Mouse (Mus musculus) hindlimb bud, embryonic 11.5 days (tissue): ENCODE results near the gene Lef1.

Experiments used
- DNase-seq: peaks from one replicate; pipeline ENCODE4 v3.0.0-alpha.2; 2012; ENCODE audit warnings: low read depth, low spot score; ENCODE audit errors: extremely low spot score

Gene Lef1

DNA sequence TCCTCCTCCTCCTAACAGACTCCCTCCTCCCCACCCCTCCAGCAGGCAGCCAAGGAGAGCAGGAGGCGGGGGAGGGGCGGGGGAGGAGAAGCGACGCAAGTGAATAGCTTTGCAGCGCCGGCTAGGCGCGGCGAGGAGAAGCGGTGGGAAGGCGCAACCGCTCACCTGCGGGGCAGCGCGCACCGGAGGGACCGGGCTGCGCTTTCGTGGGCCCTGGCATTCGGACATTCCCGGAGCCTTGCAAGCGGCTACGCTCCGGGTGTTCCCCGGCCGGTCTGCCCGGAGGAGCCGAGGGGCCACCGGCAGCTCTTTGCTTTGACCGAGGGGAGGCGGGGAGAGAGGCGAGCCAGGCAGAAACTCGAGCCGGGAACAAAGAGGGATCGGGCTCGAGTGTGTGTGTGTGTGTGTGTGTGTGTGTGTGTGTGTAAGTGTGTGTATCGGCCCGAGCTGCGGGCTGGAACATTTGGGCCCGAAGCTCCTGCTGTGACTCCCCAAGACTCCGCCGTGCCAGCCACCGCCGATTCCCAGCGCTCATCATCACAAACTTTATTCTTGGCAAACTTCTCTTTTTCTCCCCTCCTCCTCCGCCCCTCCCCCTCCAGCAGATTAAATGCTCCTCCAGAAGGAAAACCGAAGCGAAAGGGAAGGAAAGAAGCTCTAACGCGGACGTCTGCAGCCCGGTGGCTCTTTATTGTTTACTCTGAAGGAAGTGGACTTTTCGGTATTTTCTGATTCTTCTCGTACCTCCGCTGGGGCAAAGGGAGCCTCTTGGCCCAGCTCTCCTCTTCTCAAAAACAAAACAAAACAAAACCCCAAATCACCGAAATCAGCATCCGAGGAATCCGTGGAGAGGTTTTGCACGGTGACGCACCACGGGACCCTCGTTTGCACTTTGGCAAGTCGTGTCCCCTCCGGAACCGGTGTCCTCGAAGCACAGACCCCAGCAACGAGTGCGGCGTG lies at the start of gene Lef1:
Gene Lef1, plus strand, starts transcription at position 281 of the 960 bp plus-strand sequence.
- no peak for DNase-seq

DNA sequence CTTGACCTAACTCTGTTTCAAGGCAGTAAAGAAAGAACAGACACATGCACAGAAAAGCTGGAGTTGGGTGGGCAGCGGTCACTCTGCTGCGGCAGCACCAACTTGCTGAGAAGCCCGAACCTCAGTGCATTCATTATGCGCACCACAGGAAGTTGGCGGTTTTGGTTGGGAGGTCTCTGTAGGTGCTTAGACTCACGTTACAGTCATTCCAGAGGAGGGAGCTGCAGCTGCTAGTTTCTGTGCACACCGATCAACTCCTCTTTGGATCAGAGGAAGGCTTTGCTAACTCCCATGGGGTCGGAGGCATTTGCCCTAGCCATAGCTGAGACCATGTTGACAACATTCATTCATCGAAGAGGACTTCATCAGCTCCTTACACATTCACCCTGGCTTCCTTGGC lies 45.3 kb upstream of the Lef1 start:
- no peak for DNase-seq

DNA sequence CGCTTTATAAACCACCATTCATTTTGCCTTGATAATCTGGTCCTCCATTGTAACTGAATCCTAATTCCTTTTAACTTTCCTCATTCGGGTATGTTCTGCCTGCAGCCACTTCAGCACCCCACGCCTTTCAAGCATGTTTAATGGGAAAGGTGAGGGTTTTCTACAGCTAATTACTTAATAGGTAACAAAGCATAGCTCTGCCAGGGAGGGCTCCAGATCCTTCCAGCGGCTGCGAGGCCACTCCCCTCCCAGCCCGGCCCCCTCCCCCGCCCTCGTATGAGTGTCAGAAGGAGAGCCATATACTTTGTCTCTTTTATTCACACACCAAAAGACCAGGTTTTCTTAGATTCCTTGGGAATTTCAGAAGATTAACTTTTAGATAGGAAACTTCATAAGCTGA lies 44.1 kb upstream of the Lef1 start:
- no peak for DNase-seq

DNA sequence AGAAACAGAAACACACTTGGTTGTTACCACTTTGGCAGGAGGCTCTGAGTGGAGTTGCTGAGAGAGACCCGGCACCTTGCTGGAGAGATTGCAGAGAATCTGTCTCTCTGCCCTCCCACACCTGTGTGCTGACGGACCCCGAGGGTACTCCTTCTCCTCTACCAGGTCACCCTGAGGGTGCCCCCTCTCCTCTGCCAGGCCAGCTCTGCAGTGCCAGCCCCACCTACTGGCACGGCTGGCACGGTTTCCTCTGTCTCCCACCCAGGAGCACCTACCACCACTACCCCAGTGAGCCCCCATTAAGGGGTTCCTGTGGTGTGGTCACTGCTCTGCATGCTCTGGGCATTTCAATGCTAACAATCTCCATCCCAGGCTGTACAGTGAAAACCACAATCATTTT lies 42.3 kb upstream of the Lef1 start:
- DNase-seq, result no peak

DNA sequence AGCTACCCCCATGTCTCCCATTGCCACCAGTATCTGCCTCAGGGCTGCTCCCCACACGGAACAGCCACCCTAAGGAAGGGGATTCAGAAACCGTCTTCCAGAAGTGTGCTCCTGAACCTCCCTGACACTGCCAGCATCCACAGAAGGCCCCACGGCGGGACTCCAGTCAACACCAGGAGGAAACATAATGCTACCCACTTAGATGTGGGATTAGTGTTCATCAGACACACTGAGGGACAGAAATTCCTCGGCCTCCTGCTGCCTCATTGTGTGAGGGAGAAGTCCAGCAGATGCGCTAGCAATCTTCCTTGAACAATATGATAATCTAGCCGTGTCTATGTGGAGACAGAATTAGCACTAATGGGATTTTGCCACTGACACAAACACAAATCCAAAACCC lies 40.1 kb upstream of the Lef1 start:
- DNase-seq, result no peak

DNA sequence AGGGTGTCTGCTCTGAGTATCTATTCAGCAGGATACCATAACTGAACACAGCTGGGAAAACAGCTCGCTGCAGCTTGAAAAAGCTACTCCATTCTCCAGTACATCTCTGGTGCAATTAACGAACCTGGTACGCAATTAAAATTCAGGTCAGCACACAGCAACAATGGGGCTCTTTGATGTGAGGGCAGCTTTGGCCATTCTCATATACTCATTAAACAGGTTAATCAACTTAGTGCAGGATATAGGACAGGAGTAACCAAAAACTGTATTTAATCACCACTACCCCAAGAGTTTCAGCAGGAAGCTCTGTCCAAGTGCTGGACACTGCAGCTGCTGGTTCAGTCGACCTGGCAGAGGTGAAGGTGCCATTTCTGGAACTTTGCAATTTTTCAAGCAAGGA lies 37.6 kb upstream of the Lef1 start:
- no peak for DNase-seq

DNA sequence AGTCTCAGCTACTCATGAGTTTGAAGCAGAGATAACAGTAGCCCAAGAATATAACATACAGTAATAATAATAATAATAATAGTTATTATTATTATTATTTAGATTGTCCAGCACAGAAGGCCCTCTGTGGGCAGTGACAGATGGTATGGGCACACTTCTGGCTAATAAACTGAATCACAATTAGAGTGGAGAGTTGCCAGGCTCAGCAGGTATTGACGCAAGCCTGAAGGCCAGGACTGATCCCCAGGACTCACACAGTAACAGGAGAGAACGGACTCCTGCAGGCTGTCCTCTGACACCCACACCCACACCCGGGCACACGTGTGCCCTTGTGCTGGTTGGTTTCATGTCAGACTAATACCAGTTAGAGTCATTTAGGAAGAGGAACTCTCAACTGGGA lies 36.3 kb upstream of the Lef1 start:
- no peak for DNase-seq

DNA sequence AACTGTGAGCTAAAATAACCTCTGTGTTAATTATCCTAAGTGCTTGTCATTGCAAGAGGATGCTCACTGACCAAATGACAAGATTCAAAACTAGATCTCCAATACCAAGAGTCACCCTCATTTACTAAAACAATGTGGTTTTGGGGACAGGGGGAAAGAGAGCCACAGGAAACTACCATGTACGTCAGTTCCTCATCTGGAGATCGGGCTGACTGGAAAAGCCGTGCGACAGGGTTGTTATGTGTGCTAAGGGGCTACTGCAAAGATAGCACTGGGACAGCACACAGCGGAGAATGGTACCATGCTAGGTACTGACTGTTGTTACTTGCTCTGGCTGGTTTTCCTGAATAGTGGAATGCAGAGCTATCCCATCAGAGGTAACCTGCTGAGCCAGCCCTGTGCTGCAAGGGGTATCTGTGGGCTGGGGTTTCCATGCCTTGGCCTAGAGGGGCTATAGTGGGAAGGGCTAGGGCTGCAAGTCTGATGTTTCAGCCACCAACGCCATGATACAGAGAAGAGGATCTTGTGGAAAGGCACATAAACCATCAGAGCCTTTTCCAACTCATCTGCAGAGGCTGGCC lies 32.1 kb upstream of the Lef1 start:
- DNase-seq, result no peak

DNA sequence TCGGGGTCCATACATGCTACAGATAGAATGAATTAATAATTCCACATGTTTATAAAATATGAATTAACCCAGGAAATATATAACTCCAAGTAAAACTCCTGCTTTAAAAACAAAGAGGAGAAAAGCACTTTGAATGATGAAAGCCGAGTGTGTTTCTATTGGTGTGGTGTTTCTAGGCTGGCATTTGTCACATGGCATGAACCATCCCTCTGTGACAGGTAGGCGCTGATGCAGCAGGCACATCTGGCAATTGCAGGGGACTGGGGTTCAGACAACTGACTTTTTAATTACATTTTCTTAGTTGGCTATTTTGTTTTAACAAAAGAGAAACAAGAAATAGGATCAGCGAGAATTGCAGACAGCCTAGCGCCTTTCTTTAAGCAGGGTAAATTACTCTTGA lies 31.6 kb upstream of the Lef1 start:
- DNase-seq, result no peak

DNA sequence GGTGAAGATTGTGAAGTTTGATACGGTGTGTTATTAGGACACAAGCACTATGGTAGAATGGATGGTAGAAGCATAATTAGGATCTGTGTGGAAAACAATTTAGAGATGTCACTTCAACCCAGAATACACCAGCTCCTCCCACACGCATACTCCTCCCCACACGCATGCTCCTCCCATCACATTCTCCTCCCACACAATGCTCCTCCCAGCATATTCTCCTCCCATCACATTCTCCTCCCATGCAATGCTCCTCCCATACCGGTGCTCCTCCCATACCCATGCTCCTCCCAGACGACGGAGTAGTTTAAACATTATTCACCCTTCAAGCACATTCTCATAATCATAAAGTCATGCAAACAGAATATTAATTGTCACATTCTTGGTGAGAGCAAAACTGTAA lies 26.5 kb upstream of the Lef1 start:
- no peak for DNase-seq

DNA sequence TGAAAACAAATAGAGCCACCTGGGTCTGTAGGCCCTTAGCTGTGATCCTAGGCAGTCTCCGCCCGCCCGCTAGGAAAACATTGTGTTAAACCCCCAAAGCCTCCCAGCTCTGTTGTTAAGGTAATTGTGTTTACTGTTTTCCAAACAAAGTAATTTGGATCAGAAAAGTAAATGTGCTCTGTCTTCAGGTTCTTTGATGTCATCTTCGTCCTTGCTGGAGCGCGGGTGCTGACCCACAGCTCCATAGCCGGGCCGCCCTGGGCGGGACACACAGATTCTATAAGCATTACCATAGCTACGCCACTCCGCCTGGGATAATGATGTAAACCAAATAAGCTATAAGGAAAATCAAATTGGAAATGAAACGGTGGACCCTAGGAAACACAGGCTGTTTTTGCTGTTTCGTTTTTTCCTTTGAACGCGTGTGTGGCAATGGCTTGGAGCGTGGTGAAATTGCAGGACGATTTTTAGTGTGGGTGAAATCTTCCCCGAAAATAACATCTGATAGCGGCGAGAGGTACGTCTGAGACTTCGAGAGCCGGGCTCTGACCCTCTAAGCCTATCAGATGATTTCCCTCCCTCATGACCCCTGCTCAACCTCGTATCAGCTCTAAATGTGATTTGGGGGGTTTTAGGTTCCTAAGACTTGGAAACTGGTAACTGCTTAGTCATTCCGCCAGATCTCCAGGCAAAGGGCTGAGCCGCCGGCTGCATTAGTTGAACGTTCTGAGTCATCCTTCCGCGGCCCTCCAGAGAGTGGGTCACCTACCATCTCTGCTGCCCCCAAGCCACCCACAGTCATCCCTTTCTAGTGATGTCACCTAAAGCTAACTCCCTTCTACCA lies 25.3 kb upstream of the Lef1 start:
- DNase-seq, result no peak

DNA sequence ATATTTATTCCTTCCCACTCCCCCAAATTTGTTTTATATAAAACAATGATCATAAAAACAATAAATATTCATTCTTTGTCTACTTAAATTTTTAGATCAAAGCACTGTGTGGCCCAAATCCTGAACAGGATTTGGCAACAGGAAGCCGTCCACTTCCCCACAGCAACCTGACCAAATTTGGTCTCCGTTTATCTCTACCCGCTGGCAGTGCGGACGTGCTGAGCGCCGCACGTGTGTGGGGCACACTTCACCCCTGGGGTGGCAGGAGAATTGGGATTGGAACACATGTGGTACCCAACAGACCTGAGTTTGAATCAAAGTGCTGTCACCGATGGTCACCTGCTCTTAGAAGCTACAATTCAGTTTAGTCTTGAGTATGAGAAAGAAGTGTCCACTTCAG lies 24.3 kb upstream of the Lef1 start:
- DNase-seq, result no peak

DNA sequence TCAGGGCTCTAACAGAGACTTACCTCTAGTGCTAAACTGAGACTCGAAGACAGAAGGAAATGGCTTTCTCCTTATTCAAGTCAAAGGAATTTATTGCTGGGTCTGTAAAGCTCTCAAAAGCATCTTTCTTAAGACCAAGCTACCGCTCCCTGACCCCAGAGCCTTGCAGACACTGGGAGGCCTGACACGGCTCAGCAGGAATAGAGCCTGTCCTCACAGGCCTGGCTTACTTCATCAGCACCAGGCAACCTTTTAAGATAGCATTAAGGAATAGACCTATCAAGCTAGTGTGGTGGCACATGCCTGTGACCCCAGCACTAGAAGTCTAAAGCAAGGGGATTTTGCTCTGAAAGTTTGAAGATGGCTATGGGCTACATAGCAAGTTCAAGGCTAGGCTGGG lies 20.6 kb upstream of the Lef1 start:
- DNase-seq, result no peak

DNA sequence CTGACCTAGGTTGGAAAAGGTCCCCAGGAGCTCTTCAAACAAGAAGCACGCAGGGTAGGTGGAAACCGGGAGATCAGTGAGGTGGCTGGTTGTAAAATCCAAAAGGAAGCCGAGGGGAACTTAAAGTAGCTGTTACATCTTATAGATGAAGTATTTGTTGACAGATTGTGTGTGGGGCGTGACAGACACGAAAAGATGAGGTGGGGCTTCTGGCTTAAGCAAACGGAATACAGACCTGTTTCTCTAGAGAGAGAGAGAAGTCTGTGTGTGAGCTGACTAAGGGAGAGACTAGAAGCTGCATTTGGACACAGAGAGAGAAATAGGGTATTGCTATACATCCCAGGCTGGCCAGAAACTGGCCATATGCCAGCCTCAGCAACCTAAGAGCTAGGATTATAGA lies 18.2 kb upstream of the Lef1 start:
- no peak for DNase-seq

DNA sequence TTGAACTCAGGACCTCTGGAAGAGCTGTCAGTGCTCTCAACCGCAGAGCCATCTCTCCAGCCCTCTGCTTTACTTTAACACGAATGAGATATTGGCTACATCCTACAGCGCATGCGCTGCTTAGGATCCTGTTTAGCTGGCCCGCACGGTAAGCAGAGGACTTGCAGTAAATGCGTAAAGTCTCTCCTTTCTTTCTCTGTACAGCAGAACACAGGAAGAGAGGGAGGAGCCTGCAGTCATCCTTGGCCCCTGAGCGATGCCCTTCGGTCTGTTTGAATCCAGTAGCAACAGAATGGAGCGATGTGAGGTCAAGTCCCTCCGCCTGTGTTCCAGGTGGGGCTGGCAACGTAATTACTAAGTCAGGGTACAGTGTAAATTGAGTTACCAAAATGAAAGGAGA lies 16.5 kb upstream of the Lef1 start:
- DNase-seq, result no peak

DNA sequence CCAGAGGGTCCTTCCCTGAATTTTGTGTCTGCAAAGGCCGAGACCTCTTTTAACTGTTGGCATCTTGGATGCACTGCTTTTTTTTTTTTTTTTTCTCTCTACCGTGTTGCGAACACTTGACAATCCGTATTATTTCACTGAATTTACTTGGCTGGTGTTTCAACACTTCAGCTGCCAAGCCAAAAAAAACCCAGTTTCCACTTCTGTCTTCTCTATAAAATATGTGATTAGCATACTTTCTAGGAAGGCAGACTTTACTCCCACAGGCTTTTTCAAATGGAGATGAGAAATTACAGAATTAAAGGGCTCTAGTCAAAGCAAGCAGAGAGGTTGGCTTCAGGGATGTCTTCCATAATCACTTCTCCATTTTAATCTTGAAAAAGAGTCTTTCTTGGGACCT lies 14.2 kb upstream of the Lef1 start:
- DNase-seq, result no peak

DNA sequence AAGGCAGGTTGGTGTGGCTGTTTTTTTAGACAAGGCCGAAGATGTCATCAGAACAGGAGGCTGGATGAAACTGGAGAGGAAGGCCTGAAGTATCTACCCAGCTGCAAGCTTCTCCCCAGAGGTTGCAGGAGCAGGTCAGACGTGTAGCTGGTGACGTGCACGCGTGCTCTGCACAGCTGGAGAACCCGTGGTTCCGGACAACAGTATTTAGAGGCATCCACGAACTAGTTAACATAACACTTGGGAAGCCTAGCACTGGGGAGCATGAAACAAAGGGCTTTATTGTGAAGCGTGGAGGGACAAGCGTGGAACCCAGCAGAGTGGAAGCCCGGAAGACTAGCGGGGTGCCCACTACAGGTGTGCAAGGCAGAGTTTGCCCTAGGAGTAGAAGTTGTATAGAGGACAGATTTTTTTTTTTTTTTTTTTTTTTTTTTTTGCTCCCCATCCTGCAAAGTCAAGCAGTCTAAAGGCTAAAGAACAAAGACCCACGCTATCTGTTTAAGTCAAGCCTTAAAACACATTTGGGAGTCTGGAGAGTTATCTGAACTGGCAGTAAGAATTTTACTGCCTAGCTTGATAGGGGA lies 8.0 kb upstream of the Lef1 start:
- no peak for DNase-seq

DNA sequence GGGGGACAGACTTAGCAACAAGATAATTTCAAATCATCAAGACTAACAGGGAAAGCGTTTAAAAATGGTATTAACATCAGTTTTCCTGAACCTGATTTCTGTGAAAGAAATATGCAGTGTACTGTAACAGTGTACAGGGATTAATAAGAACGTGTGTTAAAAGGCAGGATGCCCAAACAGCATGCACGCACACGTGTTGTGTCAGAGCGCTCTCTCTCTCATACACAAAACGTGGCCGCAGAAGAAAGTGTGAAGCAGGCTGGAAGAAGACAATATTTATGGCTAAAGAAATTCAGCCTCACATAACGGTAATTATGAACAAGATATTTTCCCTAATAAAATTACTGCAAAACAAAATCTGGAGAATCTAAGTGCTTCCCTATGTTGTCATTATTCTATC lies 4.9 kb upstream of the Lef1 start:
- DNase-seq, result no peak

DNA sequence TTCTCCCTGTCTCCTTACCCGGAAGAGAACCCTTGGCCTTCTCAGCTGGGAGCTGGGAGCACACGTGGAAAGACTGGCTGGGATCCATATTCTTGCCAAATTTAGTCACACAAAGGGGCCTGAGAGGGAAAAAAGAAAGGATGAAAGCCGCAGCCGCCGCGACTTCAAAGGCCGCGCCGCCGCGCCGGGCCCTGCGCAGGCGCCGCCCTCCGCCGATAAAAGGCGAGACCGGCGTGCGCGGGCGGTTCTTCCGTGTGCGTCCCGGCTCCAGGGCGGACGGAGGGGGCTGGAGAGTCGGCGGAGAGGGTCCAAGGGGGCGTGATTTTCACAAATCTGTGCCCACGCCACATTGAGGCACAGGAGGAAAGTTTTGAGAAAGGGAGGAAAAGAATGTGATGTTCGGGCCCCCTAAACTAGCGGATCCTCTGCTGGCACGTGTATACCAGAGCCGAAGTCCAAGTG lies 4.3 kb upstream of the Lef1 start:
- no peak for DNase-seq

DNA sequence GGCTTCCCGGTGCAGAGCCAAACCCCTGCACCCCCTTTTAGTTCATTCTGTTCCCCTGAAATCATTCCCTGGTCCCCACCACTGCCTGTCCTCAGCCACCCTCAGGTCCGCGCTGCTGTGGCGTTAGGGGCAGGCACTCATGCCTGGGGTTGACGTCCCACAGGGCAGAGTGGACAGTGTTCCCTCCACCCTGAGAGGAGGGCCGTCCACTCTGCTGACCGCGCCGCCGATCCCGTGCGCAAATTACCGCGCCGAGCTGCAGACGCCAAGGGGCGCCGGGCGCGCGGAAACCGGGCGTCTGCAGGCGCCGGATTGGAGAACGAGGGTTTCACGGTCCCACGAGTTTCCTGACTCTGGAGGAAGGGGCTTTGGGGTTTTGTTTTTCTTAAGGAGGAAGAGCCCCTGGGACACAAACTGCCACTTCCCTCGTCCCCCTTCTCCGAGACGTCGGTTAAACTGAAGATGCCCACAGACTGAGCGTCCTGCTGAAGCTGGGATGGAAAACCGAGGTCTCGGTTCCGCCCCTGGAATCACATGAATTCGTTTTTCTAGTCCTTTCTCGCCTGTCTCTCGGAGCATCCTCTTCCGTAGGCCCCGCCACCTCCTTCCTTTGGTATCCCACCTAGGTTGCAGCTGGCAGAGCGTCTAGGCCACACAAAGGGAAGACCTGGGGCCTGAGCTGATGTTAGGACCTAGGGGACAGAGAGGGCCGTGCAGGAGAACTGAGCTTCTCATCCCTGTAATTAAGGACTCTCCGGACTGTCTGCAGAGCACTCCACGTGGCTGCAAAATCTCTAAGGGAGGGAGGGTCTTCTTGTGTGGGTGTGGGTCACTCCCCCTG lies 3.6 kb upstream of the Lef1 start:
- DNase-seq, result no peak
